Mouse (Mus musculus) monocyte, adult 2 months (primary cell): ENCODE results near the gene Rrp1.
A peak's percentile ranks its signal among the peaks of the same experiment; 100 is the strongest.

Source experiments
- DNase-seq, 2 experiments: peaks; one replicate each; pipeline ENCODE4 v3.0.0; 2022; ENCODE audit warnings: low spot score in 2 of 2, low read depth in 1 of 2

Rrp1 gene

GRCm38 (mm10) chr10:78412319-78413151 lies at the start of gene Rrp1:
Rrp1 (minus strand) TSS chr10:78413043.
- DNase-seq = peak; percentile 84 to 96

DNA sequence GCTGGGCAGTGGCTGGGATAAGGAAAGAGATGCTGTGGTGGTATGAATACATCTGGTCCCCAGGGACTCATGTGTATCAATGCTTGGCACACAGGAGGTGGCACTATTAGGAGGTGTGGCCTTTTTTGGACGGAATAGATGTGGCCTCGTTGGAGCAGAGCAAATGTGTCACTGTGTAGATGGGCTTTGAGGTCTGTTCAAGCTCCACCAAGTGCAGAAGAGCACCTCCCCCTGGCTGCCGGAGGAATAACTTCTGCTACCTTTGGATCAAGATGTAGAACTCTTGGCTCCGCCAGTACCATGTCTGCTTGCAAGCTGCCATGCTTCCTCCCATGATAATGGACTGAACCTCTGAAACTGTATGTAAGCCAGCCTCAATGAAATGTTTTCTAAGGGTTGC lies 48.9 kb upstream of the Rrp1 start:
- DNase-seq = no peak

GRCm38 (mm10) chr10:78460463-78460862 lies 47.6 kb upstream of the Rrp1 start:
- DNase-seq = no peak

DNA sequence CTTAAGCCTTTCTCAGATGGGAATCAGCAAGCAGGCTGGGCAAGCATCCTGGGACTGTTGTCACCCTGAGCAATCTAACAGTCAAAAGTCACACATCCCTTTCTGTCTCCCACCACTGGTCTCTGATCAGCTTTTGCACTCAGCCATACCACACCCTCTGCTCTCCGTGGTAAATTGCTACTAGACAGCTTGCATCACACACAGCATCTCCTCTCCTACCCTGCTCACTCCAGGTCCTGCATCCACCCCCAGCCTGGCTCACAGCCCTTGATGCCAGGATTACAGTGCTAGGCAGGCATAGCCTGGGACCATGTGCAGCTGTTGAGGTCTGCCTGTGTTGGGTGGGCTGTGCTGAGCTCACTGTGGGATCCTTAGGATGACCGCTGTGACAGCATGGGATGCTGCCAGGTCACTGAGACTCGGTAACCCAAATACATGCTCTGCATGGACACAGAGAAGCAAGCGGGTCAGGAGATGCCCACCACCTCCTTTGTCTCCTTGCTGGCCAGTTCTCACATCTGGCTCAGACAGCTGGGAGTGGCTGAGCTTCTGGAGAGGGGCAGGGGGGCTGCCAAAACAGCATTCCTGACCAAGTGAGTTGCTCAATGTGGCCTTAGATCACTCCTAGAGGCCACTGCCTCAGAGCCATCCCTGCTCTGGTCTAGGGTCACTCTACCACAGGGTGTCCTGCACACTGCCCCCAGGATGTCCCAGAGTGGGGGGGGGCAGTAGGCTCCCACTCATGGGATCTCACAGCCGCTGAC lies 45.7 kb upstream of the Rrp1 start:
- DNase-seq = no peak

DNA sequence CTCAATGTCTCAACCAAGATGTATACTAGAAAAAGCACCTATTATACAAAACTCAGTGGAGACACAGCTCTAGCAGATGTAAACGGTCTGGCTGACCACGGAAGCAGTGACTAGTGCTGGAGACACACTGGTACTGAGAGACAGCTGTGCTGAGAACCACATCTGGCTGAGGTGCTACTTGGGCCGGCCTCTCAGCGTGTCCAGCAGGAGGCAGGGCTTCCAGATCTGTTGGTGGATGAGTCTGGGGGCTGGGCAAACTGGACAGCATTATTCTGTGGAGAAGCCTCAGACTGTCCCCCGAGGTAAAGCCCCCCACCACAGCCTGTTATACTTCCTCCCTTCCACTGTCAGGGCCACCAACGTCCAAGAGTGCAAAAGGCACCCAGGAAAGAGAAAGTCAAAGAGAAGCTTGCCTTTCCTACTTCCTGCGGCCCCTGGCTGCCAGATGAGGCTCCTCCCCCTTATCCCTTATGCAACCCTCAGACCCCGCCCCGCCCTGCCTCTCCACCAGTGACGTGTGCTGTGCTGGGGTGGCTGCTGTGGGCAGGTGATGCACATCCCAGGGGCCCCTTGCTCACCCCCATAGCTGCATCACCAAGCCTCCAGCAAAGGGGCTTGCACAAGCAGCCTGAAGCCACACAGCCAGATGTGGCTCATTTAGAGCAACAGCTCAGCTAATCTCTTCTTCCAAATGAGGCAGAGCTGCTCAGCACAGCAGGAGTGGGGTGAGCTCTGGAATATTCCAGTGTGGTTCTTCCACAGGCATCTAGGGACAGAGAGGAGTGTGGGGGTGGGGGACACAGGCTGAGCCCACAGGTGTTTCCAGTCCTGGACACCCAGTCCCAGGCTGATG lies 44.9 kb upstream of the Rrp1 start:
- peak in 1 of 2 experiments; percentile 68 for DNase-seq

DNA sequence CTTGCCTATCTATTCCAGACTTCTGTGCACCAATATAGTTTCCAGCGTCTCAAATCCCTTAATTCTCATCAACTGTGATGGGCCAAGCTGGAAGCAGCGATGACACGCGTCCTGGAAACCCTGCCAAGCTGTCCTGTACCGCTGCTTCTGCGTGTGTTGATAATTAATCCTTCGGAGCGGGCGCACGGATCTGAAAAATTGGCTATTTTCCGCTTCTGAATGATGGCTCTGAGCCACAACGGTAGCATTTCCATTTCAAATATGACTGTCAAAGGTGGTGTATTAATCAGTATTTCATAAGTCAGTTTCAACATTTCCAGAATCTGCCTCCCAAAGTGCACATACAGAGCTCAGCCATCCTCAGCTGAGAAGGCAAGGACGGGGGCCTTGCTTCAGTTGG lies 43.9 kb upstream of the Rrp1 start:
- DNase-seq = no peak

DNA sequence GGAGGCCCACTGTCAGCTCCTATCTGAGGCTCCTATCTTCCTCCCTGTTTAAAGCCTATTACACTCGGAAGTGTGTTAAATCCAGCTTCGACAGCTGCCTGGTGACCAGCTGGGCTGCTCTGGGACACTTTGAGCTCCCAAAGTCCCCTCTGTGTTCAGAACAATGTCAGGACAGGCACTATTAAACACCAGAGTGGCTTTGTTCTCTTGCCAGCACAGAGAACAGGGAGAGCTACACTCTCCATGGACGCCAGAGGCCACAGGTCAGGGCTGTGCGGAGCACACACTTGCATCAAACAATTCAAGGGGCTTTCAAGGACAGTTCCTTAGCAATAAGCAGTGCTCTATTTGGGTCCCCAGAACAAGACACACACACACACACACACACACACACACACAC lies 39.8 kb upstream of the Rrp1 start:
- no peak for DNase-seq

DNA sequence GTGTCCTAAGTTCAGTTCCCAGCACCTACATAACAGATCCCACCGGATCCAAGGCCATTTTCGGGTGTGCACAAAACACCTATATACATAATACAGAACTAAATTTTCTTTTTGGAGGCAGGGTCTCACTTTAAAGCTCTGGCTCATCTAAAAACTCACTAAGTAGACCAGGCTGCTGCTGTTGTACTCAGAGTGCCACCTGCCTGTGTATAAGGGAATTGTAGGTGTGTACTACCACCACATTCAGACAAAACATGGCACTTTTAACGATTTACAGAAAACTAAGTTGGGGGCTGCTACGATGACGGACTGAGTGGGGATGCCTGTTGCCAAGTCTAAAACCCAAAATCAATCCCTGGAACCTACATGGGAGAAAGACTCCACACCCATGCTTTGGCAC lies 37.9 kb upstream of the Rrp1 start:
- no peak for DNase-seq

- DNase-seq = no peak
These were observed 34.6 kb upstream of the Rrp1 start for GRCm38 (mm10) chr10:78447396-78447795.

DNA sequence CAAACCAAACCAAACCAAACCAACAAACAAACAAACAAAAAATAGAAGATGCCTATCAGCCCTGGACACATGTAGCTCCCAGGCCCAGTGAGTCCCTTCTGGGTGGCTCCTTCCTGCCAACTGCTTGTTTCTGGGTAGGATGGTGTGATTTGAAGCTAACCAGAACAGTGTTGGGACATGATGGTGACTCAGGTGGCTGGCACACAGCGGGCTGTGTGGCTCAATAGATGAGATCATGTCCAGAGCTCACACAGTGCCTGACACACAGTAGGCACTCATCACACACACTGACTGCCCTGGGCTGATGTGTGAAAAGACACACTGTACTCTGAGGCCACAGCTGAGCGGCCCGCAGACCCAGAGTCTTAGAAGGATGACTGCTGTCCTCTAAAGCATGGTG lies 33.4 kb upstream of the Rrp1 start:
- DNase-seq = no peak

DNA sequence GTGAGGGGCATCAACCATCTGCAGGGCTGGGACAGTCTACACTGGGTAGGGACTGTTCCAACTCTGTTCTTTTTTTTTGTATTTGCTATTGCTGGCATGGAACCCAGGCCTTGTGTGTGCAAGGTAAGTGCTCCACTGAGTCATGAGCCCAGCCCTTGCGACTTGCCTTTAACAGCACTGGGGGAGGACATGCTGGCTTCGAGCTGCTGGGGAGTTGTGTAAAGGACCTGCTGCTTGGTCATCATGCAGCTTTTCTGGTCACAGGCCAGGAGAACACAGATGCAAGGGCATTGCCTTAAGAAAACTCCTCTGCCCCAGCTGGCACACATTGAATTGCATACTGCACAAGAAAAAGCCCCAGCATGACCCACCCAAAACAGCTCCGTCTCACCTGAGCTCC lies 29.4 kb upstream of the Rrp1 start:
- no peak for DNase-seq

GRCm38 (mm10) chr10:78441606-78442005 lies 28.8 kb upstream of the Rrp1 start:
- DNase-seq = no peak

- no peak for DNase-seq
These were observed 28.0 kb upstream of the Rrp1 start for GRCm38 (mm10) chr10:78440812-78441211.

DNA sequence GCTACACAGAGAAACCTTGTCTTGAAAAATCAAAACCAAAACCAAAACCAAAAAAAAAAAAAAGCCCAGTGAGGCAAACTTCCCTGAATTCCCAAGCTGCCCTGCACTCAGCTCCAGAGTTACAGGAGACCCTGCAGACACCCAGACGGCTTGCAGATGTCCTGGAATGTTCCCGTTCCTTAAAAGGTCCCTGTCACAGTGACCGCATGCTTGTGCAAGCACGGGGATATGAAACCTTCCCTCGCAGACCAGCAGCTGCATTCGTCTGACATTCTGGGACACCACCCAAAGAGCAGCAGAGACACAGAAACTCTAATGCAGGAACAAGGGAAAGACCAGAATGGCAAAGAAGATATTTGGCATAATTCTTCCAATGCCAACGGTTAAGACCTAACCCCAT lies 27.1 kb upstream of the Rrp1 start:
- peak in 1 of 2 experiments; percentile 23 for DNase-seq

DNA sequence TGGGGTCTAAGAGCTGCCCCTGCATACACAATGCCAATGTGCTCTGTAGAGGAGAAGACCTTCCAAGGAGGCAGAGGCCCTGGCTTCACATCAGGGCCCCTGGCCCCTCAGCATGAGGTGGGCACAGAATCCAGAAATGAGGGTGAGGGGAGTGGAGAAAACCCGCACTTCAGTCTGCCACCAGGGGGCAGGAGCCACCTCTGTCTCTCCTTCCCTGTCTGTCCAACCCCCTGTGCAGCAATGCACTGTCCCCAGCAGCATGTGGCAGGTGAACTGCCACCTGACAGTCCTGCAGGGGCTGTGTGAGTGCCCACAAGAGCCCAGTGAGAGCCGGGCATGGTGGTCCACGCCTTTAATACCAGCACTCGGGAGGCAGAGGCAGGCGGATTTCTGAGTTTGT lies 26.7 kb upstream of the Rrp1 start:
- DNase-seq = no peak

DNA sequence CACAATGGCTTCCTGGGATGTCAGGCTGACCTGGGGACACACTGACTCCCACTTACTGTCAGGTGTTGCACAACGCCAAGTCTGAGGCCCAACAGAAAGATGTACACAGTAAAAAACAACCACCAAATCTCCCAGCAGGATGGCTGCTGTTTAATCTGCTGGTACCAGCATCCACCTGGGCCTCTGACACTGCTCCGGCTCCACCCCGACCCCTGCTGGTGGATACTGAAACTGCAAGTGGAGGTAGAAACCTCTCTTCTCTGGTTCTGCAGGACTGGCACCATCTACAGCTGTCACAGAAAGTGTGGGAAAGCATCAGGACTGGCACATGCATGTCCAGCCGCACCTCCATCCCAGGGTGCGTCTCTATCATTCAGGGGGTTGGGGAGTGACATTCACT lies 25.3 kb upstream of the Rrp1 start:
- peak; percentile 42 to 72 for DNase-seq

GRCm38 (mm10) chr10:78432853-78433252 lies 20.0 kb upstream of the Rrp1 start:
- DNase-seq = no peak

GRCm38 (mm10) chr10:78429776-78430175 lies 16.9 kb upstream of the Rrp1 start:
- DNase-seq = no peak

DNA sequence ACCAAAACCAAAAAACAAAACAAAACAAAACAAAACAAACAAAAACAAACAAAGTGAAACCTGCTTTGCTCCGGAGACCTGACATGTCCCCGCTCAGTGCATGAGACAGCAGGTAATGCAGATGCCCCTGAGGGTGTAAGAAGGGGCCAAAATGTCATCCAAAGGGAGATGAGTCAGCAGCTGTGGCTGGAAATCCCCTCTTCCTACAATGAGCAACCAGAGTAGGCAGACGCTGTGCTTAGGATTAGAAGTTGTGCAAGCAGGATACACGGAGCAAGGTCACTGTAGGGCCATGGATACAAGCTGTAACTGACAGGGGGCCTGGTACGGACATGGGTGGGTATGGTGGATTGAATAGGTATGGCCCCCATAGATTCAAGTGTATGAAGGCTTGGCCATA lies 16.3 kb upstream of the Rrp1 start:
- DNase-seq = peak in 1 of 2 experiments; percentile 41

DNA sequence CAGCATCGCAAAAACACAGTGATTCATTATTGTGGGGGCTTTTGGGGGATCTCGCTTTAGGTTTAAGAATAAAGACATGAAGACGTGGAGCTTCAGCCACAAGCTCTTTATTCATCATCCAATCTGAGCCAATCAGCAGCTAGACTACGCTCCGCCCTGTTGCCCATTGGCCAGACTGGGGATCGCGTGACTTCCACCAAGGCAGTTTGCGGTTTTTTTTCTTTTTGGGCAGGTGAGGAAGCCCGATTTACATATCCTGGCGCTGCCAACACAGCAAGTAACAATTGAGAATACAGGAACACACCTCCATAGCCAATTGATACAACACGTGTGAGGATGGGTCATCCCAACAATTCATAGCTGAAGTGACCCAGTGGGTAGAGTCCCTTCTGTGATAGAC lies 15.2 kb upstream of the Rrp1 start:
- no peak for DNase-seq

DNA sequence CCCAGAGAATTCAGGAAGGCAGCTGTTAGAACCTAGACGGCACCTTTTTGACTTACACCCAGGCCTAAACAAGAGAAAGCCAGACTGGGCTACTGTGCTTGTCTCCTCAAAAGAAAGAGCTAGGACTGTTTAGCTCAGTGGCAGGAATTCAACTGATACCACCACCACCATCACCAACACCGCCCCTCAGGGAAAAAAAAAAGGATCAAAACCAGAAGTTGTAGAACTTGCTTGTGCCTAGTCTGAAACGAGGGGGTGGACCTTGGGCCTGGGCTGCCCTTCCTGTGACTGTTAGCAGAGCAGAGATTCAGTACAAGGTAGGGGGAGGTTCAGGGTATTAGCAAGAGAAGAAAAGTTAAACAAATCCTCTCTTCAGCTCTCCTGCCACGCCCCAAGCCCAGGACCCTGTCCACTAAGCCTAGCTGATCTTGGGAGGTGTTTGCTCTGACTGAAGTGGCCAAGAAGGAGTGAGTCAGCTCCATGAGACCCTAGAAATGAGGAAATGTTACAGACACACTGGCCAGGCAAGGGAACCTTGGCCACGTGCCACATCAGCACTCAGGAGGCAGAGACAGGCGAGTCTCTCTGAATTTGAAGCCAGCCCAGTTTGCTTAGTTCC lies 13.4 kb upstream of the Rrp1 start:
- DNase-seq = peak; percentile 70 to 78
